Mouse (Mus musculus): ENCODE measurements around the gene Spc24. TPM values are rescaled to one million over a fixed set of nuclear protein-coding genes. Genes with fewer than 3 reads are reported as not detected.
A peak's percentile ranks its signal among the peaks of the same experiment; 100 is the strongest.

Spc24 gene
- polyA plus RNA-seq, 1 experiment from 2014 or later, result 80.1 TPM

DNA sequence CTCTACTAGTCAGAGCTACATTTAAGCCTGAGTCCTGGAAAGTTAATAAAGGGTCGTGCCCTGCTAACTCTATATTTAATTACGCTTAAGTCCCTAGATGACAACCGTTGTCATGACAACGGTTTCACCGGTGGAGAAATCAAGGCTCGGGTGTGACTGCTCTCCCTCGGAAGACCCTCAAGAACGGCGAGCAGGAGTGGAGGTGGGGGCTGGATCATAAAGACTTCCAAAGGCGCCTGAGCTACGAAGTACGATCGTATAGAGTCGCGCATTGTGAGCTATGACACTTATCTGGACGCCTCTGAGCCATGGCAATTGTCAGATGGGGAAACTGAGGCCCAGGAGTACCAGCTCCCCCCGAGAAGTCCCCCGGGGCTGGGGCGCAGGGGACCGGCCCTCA is 385 bp downstream of the Spc24 start:
- no peak for ATAC-seq (ENCODE audit: insufficient number of reproducible peaks, low FRiP score, low TSS enrichment, low read depth)
- no peaks in the 10 kb centered on the region for H3K9me3 ChIP-seq (replicated peaks)
- H3K4me2 ChIP-seq (replicated peaks), result peak overlapping the region; percentile 88
- H3K27me3 ChIP-seq, result no peaks in the 10 kb centered on the region
- whole genome bisulfite sequencing, result under 1% methylated on average over 20 of the region's 20 CpGs
- peak overlapping the region; percentile 88 for H3K4me3 ChIP-seq (replicated peaks)
- peaks cover 22% of the 10 kb centered on the region for H3K4me1 ChIP-seq
- H3K36me3 ChIP-seq, result peaks cover 11% of the 10 kb centered on the region; the same call in 1 of the 2 replicates
- H3K27ac ChIP-seq (replicated peaks), result 0 out of 2 replicates have a peak overlapping the region, but pooled peaks have one; percentile 34
- H3K9ac ChIP-seq, result peak overlapping the region; percentile 54

DNA sequence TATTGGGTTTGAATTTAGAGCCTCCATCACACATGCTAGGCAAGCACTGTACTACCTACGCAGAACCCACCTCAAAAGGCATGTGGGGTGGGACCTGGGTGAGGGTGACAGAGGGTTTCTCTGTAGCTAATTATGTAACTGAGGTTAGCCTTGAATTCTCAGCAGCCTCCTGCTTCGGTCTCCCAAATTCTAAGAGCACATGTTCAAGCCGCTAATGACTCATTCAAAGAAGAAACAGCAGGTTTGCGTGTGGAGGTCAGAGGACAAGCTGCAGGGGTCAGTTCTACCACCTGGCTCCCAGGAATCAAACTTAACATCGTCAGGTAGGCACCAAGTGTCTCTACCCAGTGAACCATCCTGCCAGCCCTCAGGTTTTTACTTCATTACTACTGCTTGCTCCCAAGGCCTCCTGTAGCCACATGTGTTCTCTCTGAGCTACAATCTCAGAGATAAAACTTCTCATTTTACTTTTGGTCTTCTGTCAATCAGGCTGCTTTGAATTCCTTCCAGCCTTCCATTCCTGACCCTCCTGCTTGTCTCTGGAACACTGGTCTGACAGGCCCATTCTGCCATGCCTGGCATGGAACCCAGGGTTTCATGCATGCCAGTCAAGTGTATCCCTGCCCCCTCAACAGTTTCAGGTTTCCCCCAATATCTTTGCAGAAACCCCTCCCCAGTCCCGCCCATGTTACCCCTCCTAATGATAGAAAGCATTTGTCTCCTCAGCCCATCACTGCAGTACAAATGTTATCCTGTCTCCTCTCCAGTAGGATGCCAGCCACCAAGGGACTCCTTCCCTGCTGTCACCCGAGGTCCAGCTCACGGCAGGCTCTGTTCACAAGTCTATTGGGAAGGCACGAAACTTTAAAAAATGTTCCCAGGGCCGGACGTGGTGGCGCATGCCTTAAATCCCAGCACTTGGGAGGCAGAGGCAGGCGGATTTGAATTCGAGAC is 1.2 kb downstream of the Spc24 start:
- Histone ChIP-seq H3K4me1 (peaks cover 31% of the 10 kb centered on the region), H3K36me3 (peaks cover 11% of the 10 kb centered on the region; the same call in 1 of the 2 replicates), H3K9ac (no peak overlapping the region), H3K4me2 (replicated peaks) (peak overlapping the region; percentile 88), H3K9me3 (replicated peaks) (no peaks in the 10 kb centered on the region), H3K27ac (replicated peaks) (no peak overlapping the region), H3K27me3 (no peaks in the 10 kb centered on the region), H3K4me3 (replicated peaks) (peak overlapping the region; percentile 88)
- 50% methylated on average over 14 of the region's 14 CpGs for WGBS
- ATAC-seq (ENCODE audit: insufficient number of reproducible peaks, low FRiP score, low TSS enrichment, low read depth), result no peak

DNA sequence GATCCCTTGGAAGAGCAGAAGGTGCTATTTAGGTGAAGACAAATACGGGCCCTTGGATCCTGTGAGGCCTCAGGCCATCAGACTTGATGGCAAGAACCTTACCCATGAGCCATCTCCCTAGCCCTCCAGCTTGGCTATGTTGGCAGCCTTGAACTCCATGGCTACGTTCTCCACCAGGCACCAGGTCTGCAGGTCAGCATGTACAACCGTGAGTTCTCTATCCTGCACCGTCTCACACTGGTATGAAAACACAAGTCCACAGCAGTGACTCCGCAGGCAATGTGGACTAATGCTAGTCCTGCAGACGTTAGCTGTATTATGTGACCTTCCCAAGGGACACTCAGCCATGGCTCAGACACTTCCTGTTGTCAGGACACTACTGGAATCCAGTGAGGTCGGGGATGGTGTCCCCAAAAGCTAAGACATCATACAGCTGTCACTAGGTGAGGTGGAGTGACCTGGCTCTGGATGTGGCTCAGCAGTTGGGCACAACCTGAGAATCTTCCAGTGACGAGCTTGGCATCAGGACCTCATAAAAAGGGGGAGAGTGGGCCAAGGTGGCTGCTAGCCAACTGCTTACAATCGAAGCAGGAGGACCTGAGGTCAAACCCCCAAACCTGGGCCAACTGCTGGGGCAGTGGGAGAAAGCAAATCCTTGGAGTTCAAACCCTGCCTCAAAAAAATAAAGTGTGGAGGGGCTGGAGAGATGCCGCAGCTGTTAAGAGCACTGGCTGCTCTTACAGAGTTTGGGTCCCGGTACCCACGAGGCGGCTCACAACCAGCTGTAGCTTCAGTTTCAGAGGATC is 5.4 kb downstream of the Spc24 start:
- peaks cover 41% of the 10 kb centered on the region for H3K4me1 ChIP-seq
- H3K27ac ChIP-seq (replicated peaks), result peak overlapping the region; percentile 69; the same call in 1 of the 2 replicates
- no peaks in the 10 kb centered on the region for H3K9me3 ChIP-seq (replicated peaks)
- no peak overlapping the region for H3K4me3 ChIP-seq (replicated peaks)
- H3K4me2 ChIP-seq (replicated peaks), result no peak overlapping the region
- H3K9ac ChIP-seq, result no peak overlapping the region
- no peak for ATAC-seq (ENCODE audit: insufficient number of reproducible peaks, low FRiP score, low TSS enrichment, low read depth)
- no peaks in the 10 kb centered on the region for H3K27me3 ChIP-seq
- WGBS, result 65% methylated on average over 13 of the region's 13 CpGs
- peaks cover 13% of the 10 kb centered on the region; the same call in 1 of the 2 replicates for H3K36me3 ChIP-seq

DNA sequence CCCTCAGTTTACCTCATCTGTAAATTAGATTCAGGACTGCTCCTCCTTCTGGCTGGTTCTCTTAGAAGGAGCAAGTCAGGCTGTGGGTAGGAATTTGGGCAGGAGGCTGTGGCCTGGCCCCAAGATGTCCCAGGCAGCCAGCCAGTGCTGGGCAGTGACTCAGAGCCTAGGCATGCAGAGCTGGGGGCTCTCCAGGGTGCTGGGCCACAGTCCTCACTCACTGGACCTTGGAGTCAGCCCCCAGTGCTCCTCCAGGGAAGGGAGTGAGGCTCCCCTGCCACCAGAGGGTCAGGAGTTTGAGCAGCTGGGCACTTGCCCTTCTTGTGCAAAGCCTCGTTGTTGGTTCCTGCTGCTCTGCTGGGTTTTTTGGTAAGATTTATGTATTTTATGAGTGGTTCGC is 6.1 kb downstream of the Spc24 start:
- peak; percentile 49; the same call in 1 of the 2 replicates for ATAC-seq (ENCODE audit: insufficient number of reproducible peaks, low FRiP score, low TSS enrichment, low read depth)
- Histone ChIP-seq H3K9me3 (replicated peaks) (no peaks in the 10 kb centered on the region), H3K4me1 (peaks cover 34% of the 10 kb centered on the region), H3K27me3 (no peaks in the 10 kb centered on the region), H3K4me3 (replicated peaks) (no peak overlapping the region), H3K9ac (no peak overlapping the region; the same call in 1 of the 2 replicates), H3K4me2 (replicated peaks) (no peak overlapping the region), H3K27ac (replicated peaks) (peak overlapping the region; percentile 69; the same call in 1 of the 2 replicates), H3K36me3 (peaks cover 20% of the 10 kb centered on the region)
- WGBS, result 73% methylated on average over 2 of the region's 2 CpGs

DNA sequence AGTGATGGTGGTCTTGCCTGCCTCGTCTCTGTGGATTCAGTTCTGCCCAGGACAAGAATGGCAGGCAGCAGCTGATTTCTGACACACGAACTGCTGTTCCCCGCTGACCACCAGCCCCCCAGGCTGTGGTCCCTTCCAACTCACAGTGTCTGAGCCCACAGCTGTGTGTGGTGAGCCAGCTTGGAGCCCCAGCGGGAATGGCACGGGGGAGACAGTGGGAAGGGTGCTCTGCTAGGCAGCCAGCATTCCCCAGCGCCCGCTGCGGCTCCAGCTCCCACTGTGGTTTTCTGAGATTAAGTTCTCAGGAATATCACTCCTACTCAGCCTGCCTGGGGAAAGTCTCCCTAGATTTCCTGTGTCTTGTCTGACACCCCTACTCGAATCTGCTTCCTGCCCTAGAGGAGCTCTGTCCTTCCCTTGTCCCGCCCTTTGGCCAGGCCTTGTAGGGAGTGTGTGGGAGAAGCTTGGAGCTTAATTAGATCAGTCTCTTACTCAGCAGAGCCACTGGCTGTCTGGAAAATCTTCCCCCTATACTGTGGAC is 7.8 kb downstream of the Spc24 start:
- H3K4me2 ChIP-seq (replicated peaks), result no peak overlapping the region
- peak overlapping the region; percentile 72 for H3K27ac ChIP-seq (replicated peaks)
- peaks cover 36% of the 10 kb centered on the region for H3K36me3 ChIP-seq
- WGBS, result 28% methylated on average over 10 of the region's 10 CpGs
- H3K27me3 ChIP-seq, result no peaks in the 10 kb centered on the region
- H3K9me3 ChIP-seq (replicated peaks), result no peaks in the 10 kb centered on the region
- peak; percentile 74 for ATAC-seq (ENCODE audit: insufficient number of reproducible peaks, low FRiP score, low TSS enrichment, low read depth)
- H3K4me3 ChIP-seq (replicated peaks), result no peak overlapping the region
- no peak overlapping the region for H3K9ac ChIP-seq
- H3K4me1 ChIP-seq, result peaks cover 29% of the 10 kb centered on the region

DNA sequence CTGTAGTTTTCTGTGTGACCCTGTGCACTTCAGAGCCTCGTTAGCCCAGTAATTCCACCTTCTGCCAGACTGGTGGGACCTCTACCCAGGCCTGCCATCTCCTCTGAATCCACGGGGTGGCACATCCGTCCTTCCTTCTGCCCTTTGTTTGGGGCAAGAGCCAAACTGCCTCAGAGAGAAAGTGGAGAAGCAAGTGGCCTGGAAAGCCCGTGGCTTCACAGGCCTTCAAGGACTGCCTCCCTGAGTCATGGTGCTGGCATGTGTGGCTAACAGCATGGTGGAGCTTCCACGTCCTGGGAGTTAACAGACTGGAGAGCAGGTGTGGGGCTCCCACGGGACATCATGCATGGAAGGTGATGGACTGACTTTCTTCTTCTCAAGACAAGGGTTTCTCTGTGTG is 8.8 kb downstream of the Spc24 start:
- no peak overlapping the region for H3K27ac ChIP-seq (replicated peaks)
- H3K36me3 ChIP-seq, result peaks cover 40% of the 10 kb centered on the region
- WGBS, result 61% methylated on average over 6 of the region's 6 CpGs
- H3K4me1 ChIP-seq, result peaks cover 29% of the 10 kb centered on the region
- no peaks in the 10 kb centered on the region for H3K9me3 ChIP-seq (replicated peaks)
- H3K4me2 ChIP-seq (replicated peaks), result no peak overlapping the region
- H3K27me3 ChIP-seq, result no peaks in the 10 kb centered on the region
- H3K4me3 ChIP-seq (replicated peaks), result no peak overlapping the region
- H3K9ac ChIP-seq, result no peak overlapping the region
- ATAC-seq (ENCODE audit: insufficient number of reproducible peaks, low FRiP score, low TSS enrichment, low read depth), result no peak

DNA sequence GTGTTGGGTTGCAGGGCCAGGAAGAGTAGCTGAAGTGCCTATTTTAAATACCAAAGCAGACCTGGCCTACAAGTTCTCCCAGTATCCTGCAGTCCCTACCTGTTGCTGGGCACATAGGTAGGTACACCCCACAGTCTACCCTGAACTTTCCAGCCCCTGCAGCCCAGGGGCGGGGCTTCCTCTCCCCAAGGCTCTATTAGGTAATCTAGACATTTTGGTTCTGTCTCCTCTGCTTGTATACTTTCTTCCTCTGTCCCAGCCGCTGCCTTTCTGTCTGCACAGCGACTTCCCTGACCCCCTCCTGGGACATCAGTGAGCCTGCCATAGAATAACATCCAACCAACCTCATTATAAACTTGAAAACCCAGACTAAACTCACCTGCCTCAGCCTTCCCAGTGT is 9.7 kb downstream of the Spc24 start:
- H3K9ac ChIP-seq, result no peak overlapping the region
- no peak for ATAC-seq (ENCODE audit: insufficient number of reproducible peaks, low FRiP score, low TSS enrichment, low read depth)
- H3K4me3 ChIP-seq (replicated peaks), result no peak overlapping the region
- peaks cover 29% of the 10 kb centered on the region for H3K4me1 ChIP-seq
- no peaks in the 10 kb centered on the region for H3K27me3 ChIP-seq
- H3K4me2 ChIP-seq (replicated peaks), result no peak overlapping the region
- no peaks in the 10 kb centered on the region for H3K9me3 ChIP-seq (replicated peaks)
- peaks cover 44% of the 10 kb centered on the region for H3K36me3 ChIP-seq
- WGBS, result 68% methylated on average over 3 of the region's 3 CpGs
- 0 out of 2 replicates have a peak overlapping the region, but pooled peaks have one; percentile 29 for H3K27ac ChIP-seq (replicated peaks)

DNA sequence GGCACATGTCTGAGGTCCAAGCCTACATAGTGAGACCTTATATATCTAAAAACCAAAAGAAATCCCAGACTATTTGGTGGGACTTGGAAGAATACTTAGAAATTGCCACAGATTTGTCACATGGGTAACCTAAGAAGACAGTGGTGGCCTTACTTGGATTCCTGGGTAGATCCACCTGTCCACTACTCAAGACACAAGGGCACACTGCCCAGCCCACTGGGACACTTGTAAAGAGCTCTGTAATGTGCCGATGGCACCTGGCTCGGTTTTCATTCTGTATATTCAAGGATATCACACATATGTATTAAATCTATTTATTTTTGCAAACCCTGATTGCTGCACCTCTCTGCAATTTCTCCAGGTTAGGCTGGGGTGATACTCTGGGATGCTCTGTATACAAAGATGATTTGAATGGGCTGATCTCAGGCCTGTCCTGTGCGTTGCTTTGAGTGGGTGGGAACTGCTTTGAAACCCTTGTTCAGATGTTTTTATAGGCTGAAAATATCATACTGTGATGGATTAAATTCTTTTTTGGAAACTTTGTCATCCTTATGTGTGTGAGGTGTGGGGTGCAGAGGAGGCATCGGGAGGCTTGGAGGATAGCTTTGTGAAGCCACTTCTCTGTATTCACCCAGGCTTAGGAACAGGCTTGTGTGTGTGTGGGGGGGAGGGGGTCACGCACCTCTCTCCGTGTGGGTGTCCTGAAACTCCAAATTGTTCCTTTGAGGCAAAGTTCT is 10.6 kb downstream of the Spc24 start:
- Histone ChIP-seq H3K4me3 (replicated peaks) (no peak overlapping the region), H3K27ac (replicated peaks) (no peak overlapping the region), H3K36me3 (peaks cover 53% of the 10 kb centered on the region), H3K9me3 (replicated peaks) (no peaks in the 10 kb centered on the region), H3K27me3 (no peaks in the 10 kb centered on the region), H3K9ac (no peak overlapping the region), H3K4me2 (replicated peaks) (no peak overlapping the region), H3K4me1 (peaks cover 27% of the 10 kb centered on the region)
- 84% methylated on average over 6 of the region's 6 CpGs for WGBS
- ATAC-seq (ENCODE audit: insufficient number of reproducible peaks, low FRiP score, low TSS enrichment, low read depth), result no peak

DNA sequence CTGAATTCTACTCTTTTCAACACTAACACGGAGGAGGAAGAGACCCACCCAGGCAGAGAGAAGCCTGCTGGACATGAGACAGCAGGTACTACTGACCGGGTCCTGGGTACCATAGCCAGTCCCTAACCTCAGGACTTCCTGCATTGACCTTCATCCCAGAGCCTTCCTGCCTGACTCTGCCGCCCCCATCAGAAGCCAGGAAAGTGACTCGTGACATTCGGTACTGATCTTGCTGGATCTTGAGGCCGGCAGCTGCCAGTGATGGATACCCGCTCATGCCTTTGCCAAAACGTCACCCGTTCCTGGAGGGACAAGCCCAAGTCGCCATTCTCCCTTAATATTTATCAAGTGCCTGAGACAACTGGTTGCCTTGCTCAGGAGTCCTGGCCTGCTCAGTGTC is 11.6 kb downstream of the Spc24 start:
- Histone ChIP-seq H3K27me3 (no peaks in the 10 kb centered on the region), H3K4me3 (replicated peaks) (no peak overlapping the region), H3K9me3 (replicated peaks) (no peaks in the 10 kb centered on the region), H3K27ac (replicated peaks) (no peak overlapping the region), H3K36me3 (peaks cover 63% of the 10 kb centered on the region), H3K4me2 (replicated peaks) (no peak overlapping the region), H3K4me1 (peaks cover 16% of the 10 kb centered on the region), H3K9ac (no peak overlapping the region)
- 86% methylated on average over 10 of the region's 10 CpGs for WGBS
- no peak for ATAC-seq (ENCODE audit: insufficient number of reproducible peaks, low FRiP score, low TSS enrichment, low read depth)

DNA sequence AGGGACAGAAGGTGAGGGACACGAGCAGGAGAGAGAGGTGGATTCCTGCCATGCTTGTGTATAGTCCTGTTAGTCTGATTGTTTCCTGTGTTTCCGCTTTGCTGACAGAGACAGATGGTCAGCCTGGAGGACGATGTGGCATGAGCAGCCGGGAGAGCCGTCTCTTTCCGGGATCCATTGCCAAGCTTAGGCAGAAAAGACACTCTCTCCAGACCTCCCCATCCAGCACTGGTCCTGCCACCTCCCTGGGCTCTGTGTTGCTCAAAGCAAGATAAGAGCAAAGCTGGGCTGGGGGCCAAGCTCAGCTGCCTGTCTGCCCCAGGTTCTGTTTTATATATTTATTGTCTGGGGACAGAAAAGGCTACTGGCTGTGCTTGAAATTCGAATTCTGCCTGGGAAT is 12.1 kb downstream of the Spc24 start:
- H3K4me1 ChIP-seq, result peaks cover 14% of the 10 kb centered on the region
- no peak overlapping the region for H3K9ac ChIP-seq
- H3K4me3 ChIP-seq (replicated peaks), result no peak overlapping the region
- H3K27ac ChIP-seq (replicated peaks), result no peak overlapping the region; the same call in 1 of the 2 replicates
- H3K36me3 ChIP-seq, result peaks cover 63% of the 10 kb centered on the region
- H3K9me3 ChIP-seq (replicated peaks), result no peaks in the 10 kb centered on the region
- no peak overlapping the region for H3K4me2 ChIP-seq (replicated peaks)
- ATAC-seq (ENCODE audit: insufficient number of reproducible peaks, low FRiP score, low TSS enrichment, low read depth), result no peak
- H3K27me3 ChIP-seq, result no peaks in the 10 kb centered on the region
- 68% methylated on average over 7 of the region's 7 CpGs for WGBS
